In the genomic region with DNA sequence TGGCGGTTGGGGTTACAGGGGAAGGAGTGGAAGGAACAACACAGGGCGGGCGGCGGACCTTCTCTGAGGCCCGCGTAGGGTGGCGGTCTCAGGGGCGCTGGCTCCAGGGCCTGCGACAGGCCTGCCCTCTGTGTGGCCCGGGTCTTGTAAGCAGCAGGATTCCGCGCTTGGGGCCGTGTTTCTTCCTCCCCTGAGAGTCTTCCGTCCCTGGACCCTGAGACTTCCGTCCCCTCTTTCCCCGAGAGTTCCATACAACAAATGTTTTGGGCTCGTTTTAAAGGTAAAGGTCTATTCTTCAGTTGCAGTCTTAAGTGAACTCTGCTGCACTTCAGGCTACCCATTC, we compare ENCODE assay signal across 8 mouse cellular contexts. TPM values are rescaled to one million over a fixed set of nuclear protein-coding genes. Genes with fewer than 3 reads are reported as not detected.
DNase-seq lines count a peak whose midpoint lies in the region; ATAC-seq and TF ChIP-seq lines count a peak whose summit lies in the region.

No protein-coding gene starts in this region.

- no peak for TF ChIP-seq CTCF in lung, embryonic 14.5 days (IDR thresholded peaks at IDR 0.05; ENCODE audit: low read depth)

- no peak for DNase-seq in lung, embryonic 14.5 days
- no peak for DNase-seq in lung, postnatal 14 days
- no peak for DNase-seq in limb, embryonic 10.5 days (ENCODE audit: low spot score)
- DNase-seq in B cell, adult 2 months: no peak
- no peak for DNase-seq in kidney, adult 8-10 months
- DNase-seq in layer of hippocampus, adult 9-11 months: no peak

- H3K27me3 ChIP-seq in lung, embryonic 14.5 days (ENCODE audit: insufficient read depth, low read length): no peaks in the 10 kb centered on the region
- no peaks in the 10 kb centered on the region for H3K27me3 ChIP-seq in embryonic facial prominence, embryonic 15.5 days
- no peaks in the 10 kb centered on the region for H3K27me3 ChIP-seq in limb, embryonic 10.5 days (ENCODE audit: low read depth, poor library complexity, severe bottlenecking)
- no peaks in the 10 kb centered on the region for H3K27me3 ChIP-seq in neural tube, embryonic 14.5 days (ENCODE audit: control insufficient read depth, insufficient read depth, low read length)

- H3K4me3 ChIP-seq in lung, embryonic 14.5 days (ENCODE audit: low read depth, low read length): peak overlapping the region; percentile 71
- H3K4me3 ChIP-seq in embryonic facial prominence, embryonic 15.5 days (replicated peaks): peak overlapping the region; percentile 78
- peak overlapping the region; percentile 87 for H3K4me3 ChIP-seq in limb, embryonic 10.5 days
- H3K4me3 ChIP-seq in neural tube, embryonic 14.5 days (ENCODE audit: low read depth, low read length): peak overlapping the region; percentile 76

- no peaks in the 10 kb centered on the region for H3K9me3 ChIP-seq in lung, embryonic 14.5 days (ENCODE audit: low read depth, low read length)
- no peaks in the 10 kb centered on the region for H3K9me3 ChIP-seq in embryonic facial prominence, embryonic 15.5 days (replicated peaks)
- H3K9me3 ChIP-seq in limb, embryonic 10.5 days (replicated peaks): no peaks in the 10 kb centered on the region
- no peaks in the 10 kb centered on the region for H3K9me3 ChIP-seq in neural tube, embryonic 14.5 days (ENCODE audit: control insufficient read depth, low read length)

- WGBS in lung, embryonic 14.5 days: under 1% methylated on average over 17 of the region's 17 CpGs
- under 1% methylated on average over 17 of the region's 17 CpGs for WGBS in embryonic facial prominence, embryonic 15.5 days
- WGBS in limb, embryonic 10.5 days: 0% methylated on average over 15 of the region's 17 CpGs
- 0% methylated on average over 17 of the region's 17 CpGs for WGBS in neural tube, embryonic 14.5 days

- H3K4me1 ChIP-seq in lung, embryonic 14.5 days (ENCODE audit: insufficient read depth): 0 out of 2 replicates have a peak, but pooled peaks cover 5% of the 10 kb centered on the region
- H3K4me1 ChIP-seq in embryonic facial prominence, embryonic 15.5 days: peaks cover 17% of the 10 kb centered on the region
- H3K4me1 ChIP-seq in limb, embryonic 10.5 days: peaks cover 20% of the 10 kb centered on the region
- peaks cover 8% of the 10 kb centered on the region for H3K4me1 ChIP-seq in neural tube, embryonic 14.5 days (ENCODE audit: control insufficient read depth, insufficient read depth, low read length)

- peak overlapping the region; percentile 92 for H3K9ac ChIP-seq in lung, embryonic 14.5 days
- H3K9ac ChIP-seq in embryonic facial prominence, embryonic 15.5 days: peak overlapping the region; percentile 94
- H3K9ac ChIP-seq in neural tube, embryonic 14.5 days (replicated peaks; ENCODE audit: low read depth, low read length): peak overlapping the region; percentile 82

- peaks cover 25% of the 10 kb centered on the region for H3K36me3 ChIP-seq in lung, embryonic 14.5 days (ENCODE audit: insufficient read depth)
- peaks cover 19% of the 10 kb centered on the region for H3K36me3 ChIP-seq in embryonic facial prominence, embryonic 15.5 days
- H3K36me3 ChIP-seq in limb, embryonic 10.5 days: peaks cover 44% of the 10 kb centered on the region
- peaks cover 13% of the 10 kb centered on the region; the same call in 1 of the 2 replicates for H3K36me3 ChIP-seq in neural tube, embryonic 14.5 days (ENCODE audit: control insufficient read depth, insufficient read depth, low read length)

- peak overlapping the region; percentile 84 for H3K4me2 ChIP-seq in lung, embryonic 14.5 days
- peak overlapping the region; percentile 57 for H3K4me2 ChIP-seq in embryonic facial prominence, embryonic 15.5 days (replicated peaks)
- peak overlapping the region; percentile 82 for H3K4me2 ChIP-seq in neural tube, embryonic 14.5 days (ENCODE audit: low read depth, low read length)

- H3K27ac ChIP-seq in lung, embryonic 14.5 days (ENCODE audit: low read depth): peak overlapping the region; percentile 86
- peak overlapping the region; percentile 90 for H3K27ac ChIP-seq in embryonic facial prominence, embryonic 15.5 days (replicated peaks)
- peak overlapping the region; percentile 95 for H3K27ac ChIP-seq in limb, embryonic 10.5 days
- H3K27ac ChIP-seq in neural tube, embryonic 14.5 days (ENCODE audit: low read depth, low read length): peak overlapping the region; percentile 81

- ATAC-seq in lung, embryonic 14.5 days (ENCODE audit: insufficient read depth): peak; percentile 82
- peak; percentile 72 for ATAC-seq in embryonic facial prominence, embryonic 15.5 days (ENCODE audit: insufficient number of reproducible peaks, low FRiP score, low TSS enrichment, low read depth)
- no peak; the same call in 1 of the 2 replicates for ATAC-seq in neural tube, embryonic 14.5 days (ENCODE audit: low read depth)

RNA-seq across cellular contexts. Expression of a gene that starts 0.2 kb away (rescaled TPM):
- polyA plus RNA-seq in lung, embryonic 14.5 days (2014; fragmentation: Nextera tagmentation; extraction: Ambion mirVana): 64.1 and 66.0 TPM in 2 replicates
- polyA plus RNA-seq in embryonic facial prominence, embryonic 15.5 days (2015; fragmentation: Nextera tagmentation; extraction: Ambion mirVana): 44.5 and 45.2 TPM in 2 replicates
- 74.8 and 78.4 TPM in 2 replicates for polyA plus RNA-seq in limb, embryonic 10.5 days (2016; fragmentation: Nextera tagmentation; extraction: Ambion mirVana)
- polyA plus RNA-seq in neural tube, embryonic 14.5 days (2014; fragmentation: Nextera tagmentation; extraction: Ambion mirVana): 37.3 and 43.4 TPM in 2 replicates

RNA-seq across cellular contexts. Expression of a gene that starts 9.5 kb away (rescaled TPM):
- 0.04 and 0.09 TPM in 2 replicates for polyA plus RNA-seq in lung, embryonic 14.5 days (2014; fragmentation: Nextera tagmentation; extraction: Ambion mirVana)
- polyA plus RNA-seq in embryonic facial prominence, embryonic 15.5 days (2015; fragmentation: Nextera tagmentation; extraction: Ambion mirVana): 0.04 and 0.12 TPM in 2 replicates
- polyA plus RNA-seq in limb, embryonic 10.5 days (2016; fragmentation: Nextera tagmentation; extraction: Ambion mirVana): 0.06 TPM in 1 of 2 replicates, not detected in the other
- polyA plus RNA-seq in neural tube, embryonic 14.5 days (2014; fragmentation: Nextera tagmentation; extraction: Ambion mirVana): 0.06 and 0.07 TPM in 2 replicates
